Mouse (Mus musculus) inflammation-experienced regulatory T-cells, adult 6 months (primary cell): Measurements from ENCODE around the gene Stk10. TPM values are rescaled to one million over a fixed set of nuclear protein-coding genes. Genes with fewer than 3 reads are reported as not detected.

Source experiments
- ATAC-seq: one replicate; pipeline ENCODE4 v1.8.0; 2017
- polyA plus RNA-seq, 3 experiments: library from polyadenylated mRNA; unstranded; fragments of 100-300 nt; shearing (Covaris generic); gene quantifications; one replicate each; pipeline ENCODE4 v1.2.1; 2017

The Stk10 gene
- polyA plus RNA-seq, 3 experiments from 2014 or later: 70.6 to 116 (median 97.1) TPM

GRCm38 (mm10) chr11:32634842-32635241, 101.7 kb downstream of the Stk10 start:
- no peak for ATAC-seq

GRCm38 (mm10) chr11:32636275-32636674, 103.2 kb downstream of the Stk10 start:
- ATAC-seq: no peak

- no peak for ATAC-seq
Observed at GRCm38 (mm10) chr11:32638521-32639255, 105.6 kb downstream of the Stk10 start.

- no peak for ATAC-seq
Observed at GRCm38 (mm10) chr11:32640617-32641016, 107.5 kb downstream of the Stk10 start.

DNA sequence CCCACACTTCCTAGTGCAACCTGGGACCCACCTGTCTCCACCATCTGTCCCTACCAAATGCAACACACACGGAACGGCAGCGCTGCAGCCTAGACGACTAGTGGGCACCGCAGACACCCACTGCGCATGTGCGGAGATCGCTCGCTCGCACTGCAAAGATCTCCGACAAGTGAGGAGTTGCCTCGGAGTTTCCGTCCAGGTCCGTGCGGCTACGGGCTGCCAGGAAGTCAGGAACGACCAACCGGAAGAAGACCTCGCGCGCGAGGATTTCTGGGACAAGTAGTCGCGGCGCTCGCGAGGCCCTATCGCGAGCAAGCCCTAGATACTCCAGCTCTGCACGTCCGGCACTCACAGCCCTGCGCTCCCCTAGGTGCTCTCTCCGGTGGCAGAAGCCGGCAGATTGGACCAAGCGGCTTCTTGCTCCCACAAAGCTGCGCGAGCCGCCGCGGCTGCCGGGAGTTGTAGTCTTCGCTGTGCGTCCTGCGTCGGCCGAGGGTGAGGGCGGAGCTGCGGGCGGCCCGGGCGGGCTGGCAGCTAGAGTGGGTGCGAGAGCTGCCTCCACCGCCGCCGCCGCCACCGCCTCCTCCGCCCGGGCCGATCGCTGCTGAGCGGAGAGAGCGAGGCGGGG, 109.3 kb downstream of the Stk10 start, which contains the start of gene Fbxw11:
Fbxw11 (plus strand) TSS at position 476 of the 628 bp plus-strand sequence.
- ATAC-seq: peak; percentile 88

DNA sequence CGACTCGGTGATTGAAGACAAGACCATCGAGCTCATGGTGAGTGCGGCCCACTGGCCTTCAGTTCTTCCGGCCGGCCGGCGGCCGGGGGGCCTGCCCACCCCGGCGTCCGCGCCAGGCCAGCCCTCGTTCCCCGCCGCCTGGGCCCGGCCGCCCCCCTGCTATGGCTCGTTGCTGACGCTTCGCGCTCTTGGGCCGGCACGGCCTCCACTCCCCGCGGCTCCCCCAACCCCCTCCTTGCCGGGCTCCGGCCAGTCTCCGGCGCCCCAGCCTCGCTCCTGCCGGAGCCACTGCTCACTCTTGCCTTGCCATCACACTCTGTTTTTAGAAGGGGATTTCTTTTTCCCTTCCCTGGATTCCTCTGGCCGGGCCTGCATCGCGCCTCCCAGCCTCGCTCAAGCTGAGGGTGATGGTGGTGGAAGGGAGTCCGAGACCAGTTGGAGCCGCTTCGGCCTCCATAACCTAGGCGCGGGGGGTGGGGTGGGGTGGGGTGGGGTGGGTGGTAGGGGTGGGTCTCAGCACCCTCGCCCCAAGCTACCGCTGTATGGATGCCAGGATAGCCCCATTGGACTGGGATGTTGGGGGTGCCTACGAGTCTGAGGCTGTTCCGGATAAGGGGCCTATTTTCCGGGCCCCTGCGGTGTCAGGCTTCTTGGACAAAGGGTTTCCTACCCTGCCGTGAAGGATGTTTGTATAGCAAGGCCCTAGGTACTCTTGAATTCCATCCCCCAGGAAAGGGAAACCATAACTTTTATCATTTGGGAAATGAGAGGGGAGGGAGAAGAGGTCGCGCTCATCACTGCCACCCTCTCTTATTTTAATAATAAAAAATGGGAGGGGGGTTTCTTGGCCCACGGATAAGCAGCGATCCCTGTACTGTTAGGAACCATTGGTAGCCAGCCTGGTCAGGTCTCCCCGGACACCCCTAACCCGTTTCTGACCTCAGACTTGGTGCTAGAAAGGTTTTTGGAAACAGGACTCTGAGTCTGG, 110.1 kb downstream of the Stk10 start:
- no peak for ATAC-seq

- ATAC-seq: peak; percentile 36
Observed at GRCm38 (mm10) chr11:32644010-32644409, 110.9 kb downstream of the Stk10 start.

- no peak for ATAC-seq
Observed at GRCm38 (mm10) chr11:32647265-32647664, 114.2 kb downstream of the Stk10 start.

DNA sequence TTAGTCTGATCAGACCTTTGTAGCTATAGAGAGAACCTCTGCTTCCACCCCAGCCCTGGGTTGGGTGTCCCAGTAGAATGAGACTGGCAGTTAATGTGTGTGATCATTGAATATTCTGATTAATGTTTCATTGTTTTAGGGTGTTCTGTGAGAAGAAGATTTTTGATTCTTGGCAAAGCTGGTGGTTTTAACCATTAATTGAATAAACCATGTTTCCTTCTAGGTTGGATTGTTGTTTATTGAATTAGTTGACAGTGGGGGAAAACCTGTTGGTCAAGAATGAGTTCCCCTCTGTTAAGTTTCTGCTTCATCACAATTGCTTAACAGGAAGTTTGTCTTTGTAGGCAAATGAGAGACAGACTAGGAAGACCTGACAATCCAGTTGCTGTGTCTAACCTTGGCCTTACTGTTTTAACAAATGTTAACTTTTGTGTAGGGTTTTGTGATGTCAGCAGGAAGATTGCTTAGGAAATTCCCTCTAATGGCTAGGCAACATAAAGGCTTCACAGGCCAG, 117.2 kb downstream of the Stk10 start:
- ATAC-seq: no peak

GRCm38 (mm10) chr11:32650893-32651590, 117.9 kb downstream of the Stk10 start:
- no peak for ATAC-seq

DNA sequence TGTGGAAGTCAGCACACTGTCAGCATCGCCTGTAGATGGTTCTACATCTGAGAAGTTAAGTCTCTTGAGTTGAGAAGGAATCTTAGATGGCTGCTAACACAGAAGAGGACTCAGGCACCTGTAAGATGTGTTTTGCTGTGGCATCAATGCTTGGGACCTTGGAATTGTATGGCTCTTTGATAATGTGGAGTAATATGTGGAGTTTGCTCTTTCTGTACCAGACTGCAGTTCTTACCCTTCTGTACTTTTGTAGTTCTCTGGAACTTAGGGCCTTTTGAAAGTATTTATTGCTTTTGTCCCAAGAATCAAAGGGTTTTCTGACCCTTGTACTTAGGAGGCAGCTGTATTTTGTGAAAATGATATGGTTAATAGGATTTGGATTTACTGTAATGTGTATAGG, 118.6 kb downstream of the Stk10 start:
- ATAC-seq: no peak

GRCm38 (mm10) chr11:32662082-32662656, 129.1 kb downstream of the Stk10 start:
- no peak for ATAC-seq

DNA sequence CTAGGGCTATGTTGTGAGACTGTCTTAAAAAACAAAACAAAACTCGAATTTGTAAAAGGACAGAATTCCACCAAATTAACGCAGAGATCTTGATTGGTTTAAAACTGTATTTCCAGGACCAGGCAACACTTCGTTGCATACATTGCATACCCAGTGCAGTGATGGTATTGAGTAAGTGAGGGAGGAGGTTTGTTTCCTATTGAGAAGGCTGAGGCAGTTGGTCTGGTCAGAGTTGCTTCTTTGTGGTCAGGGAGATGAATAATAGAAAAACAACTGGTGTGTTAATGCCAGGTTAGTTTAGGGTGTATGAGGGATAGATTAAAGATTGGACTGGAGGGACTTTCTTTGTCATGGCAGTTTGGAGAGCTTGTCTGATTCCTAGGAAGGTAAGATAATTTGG, 132.5 kb downstream of the Stk10 start:
- ATAC-seq: no peak

DNA sequence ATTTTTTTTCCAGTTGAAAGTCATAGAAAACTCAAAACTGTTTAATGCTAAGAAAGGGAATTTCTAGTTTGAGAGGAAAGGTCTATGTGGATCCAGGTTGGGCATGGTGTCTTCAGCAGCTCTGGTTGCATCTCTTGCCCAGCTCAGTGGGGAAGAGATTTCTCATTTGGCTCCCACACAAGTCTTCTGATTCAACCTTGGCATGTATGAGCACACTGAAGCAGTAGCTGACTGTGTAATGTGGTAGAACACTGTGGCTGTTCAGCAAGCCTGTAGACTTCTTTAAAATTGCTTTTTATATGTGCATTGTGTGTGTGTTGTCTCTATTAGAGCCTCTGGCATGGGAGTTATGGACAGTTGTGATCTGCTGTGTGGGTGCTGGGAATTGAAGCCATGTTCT, 133.9 kb downstream of the Stk10 start:
- ATAC-seq: no peak

DNA sequence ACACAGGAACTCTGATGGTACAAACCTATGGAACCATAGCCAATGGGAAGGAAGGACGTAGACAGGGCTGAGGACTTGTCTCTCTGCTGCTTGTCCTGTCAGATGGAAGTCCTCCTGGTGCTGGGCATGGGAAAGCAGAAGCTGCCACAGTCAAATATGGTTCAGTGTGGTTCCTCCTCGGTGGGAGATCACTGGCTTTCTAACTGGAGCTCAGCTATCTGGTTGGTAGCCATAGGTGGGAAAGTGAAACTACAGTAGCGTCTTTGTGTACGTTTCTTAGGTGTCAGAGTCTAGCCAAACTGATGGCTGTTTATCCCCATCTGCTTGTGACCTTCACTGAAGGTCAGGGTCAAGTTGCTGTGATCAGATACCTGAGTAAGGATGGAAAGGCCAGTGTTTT, 138.4 kb downstream of the Stk10 start:
- peak; percentile 43 for ATAC-seq

Other genes starting within 250 kb of the Stk10 start
- gene Hba-a1, start 249.8 kb upstream of the Stk10 start, polyA plus RNA-seq: 1 to 10 TPM; 3.7 to 7.5 (median 6.0) TPM
- not detected for gene Hbq1b, start 246.3 kb upstream of the Stk10 start, polyA plus RNA-seq
- 10 to 100 TPM; 11.3 to 24.9 (median 18.9) TPM for gene Hba-a2, start 236.8 kb upstream of the Stk10 start, polyA plus RNA-seq
- not detected for gene Hbq1a, start 233.2 kb upstream of the Stk10 start, polyA plus RNA-seq
- not detected for gene Sh3pxd2b, start 185.5 kb upstream of the Stk10 start, polyA plus RNA-seq
- gene Ubtd2, start 77.9 kb upstream of the Stk10 start, polyA plus RNA-seq: 1 to 10 TPM; 2.1 to 3.7 (median 2.9) TPM
- gene Efcab9, start 1.2 kb upstream of the Stk10 start, polyA plus RNA-seq: 1 to 10 TPM in 2 of 3 experiments, not detected in 1; 1.3 to 1.9 TPM
- 10 to 100 TPM; 20.0 to 28.6 (median 21.7) TPM for gene Fbxw11, start 109.4 kb downstream of the Stk10 start, polyA plus RNA-seq